Mouse (Mus musculus) thymus, postnatal 4 days (tissue): ENCODE data around the gene Olfr295.

Experiments used
- DNase-seq: peaks from one replicate; pipeline ENCODE4 v3.0.0; 2021

Gene Olfr295

DNA sequence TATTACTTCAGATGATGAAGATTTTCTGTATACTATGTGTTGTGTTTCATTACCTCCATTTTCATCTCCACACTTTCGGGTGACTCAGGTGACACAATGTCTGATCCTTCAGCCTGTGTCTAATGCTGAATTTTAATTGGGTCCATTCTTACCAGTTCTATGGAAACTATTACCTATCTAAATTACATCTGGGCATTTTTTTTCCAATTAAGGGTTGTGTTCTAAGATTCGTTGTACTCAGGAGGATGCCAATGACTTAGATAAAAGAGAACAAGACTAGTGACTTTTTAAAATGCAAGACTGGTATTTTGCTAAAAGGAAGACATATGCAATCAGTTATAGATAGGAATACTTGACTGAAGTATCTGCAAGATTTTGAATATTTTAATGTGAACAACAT is at the start of gene Olfr295:
Gene Olfr295, plus strand, starts transcription at position 301 of the 400 bp plus-strand sequence.
- no peak for DNase-seq

DNA sequence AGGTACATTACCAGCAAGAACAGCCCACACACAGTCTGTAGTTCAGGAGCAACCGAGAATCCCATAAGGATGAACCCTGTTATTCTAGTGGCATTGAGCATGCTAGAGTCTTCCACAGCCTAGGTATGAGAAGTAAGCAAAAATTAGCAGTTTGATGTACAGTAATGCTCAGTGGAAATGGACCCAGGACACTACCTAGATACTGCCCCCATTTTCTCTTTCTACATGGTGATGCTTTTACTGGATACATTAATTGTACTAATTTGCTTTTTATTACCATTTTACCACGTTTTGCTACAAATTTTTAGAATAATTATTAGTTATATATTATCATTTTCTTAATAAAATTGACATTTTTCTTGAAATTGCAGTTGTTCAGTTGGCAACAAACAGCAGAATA is 32.9 kb downstream of the Olfr295 start, which contains the start of gene Olfr294:
Gene Olfr294, minus strand, starts transcription at position 101 of the 400 bp plus-strand sequence.
- DNase-seq, result no peak
